Mouse (Mus musculus) testis, adult 2 months (tissue): ENCODE results near the gene Galc. TPM values are rescaled to one million over a fixed set of nuclear protein-coding genes. Genes with fewer than 3 reads are reported as not detected.
A peak's percentile ranks its signal among the peaks of the same experiment; 100 is the strongest.

Source experiments
- H3K27ac ChIP-seq: fragments of 200-500 bp; 2 replicates; pipeline ENCODE4 v1.5.1; 2012; ENCODE audit warnings: low read depth, low read length; ENCODE audit not compliant: control insufficient read depth, insufficient read depth
- H3K27me3 ChIP-seq: fragments of 200-500 bp; 2 replicates; pipeline ENCODE4 v1.6.1; 2012; ENCODE audit warnings: mild to moderate bottlenecking, low read length, moderate library complexity; ENCODE audit not compliant: control insufficient read depth, insufficient read depth
- H3K36me3 ChIP-seq: fragments of 200-500 bp; 2 replicates; pipeline ENCODE4 v1.6.1; 2012; ENCODE audit warnings: mild to moderate bottlenecking, low read length; ENCODE audit not compliant: control insufficient read depth, insufficient read depth
- H3K4me1 ChIP-seq: fragments of 200-500 bp; 2 replicates; pipeline ENCODE4 v1.6.1; 2012; ENCODE audit warnings: low read length; ENCODE audit not compliant: control insufficient read depth, insufficient read depth
- H3K4me3 ChIP-seq: fragments of 200-500 bp; 2 replicates; pipeline ENCODE4 v1.5.1; 2012; ENCODE audit warnings: low read depth, mild to moderate bottlenecking, low read length, moderate library complexity, mixed read lengths; ENCODE audit not compliant: control insufficient read depth
- CTCF ChIP-seq: fragments of 200-500 bp; IDR thresholded peaks from 2 replicates; pipeline ENCODE4 v1.5.1; 2012; ENCODE audit warnings: low read depth, mild to moderate bottlenecking, inconsistent platforms, low read length, moderate library complexity; ENCODE audit not compliant: control insufficient read depth, insufficient read depth, insufficient replicate concordance
- POLR2A ChIP-seq: fragments of 200-500 bp; IDR thresholded peaks from 2 replicates; pipeline ENCODE4 v1.6.1; 2012; ENCODE audit warnings: low read depth, mild to moderate bottlenecking, inconsistent platforms, low read length, moderate library complexity; ENCODE audit not compliant: control insufficient read depth
- polyA plus RNA-seq: library from polyadenylated mRNA; depleted of rRNA; stranded (reverse); fragments of >200 nt; gene quantifications from 2 replicates; pipeline ENCODE4 v1.2.3, GENCODE M21; 2012; rRNA removed

Galc gene
- 28.0 and 38.2 TPM in 2 replicates for polyA plus RNA-seq

DNA sequence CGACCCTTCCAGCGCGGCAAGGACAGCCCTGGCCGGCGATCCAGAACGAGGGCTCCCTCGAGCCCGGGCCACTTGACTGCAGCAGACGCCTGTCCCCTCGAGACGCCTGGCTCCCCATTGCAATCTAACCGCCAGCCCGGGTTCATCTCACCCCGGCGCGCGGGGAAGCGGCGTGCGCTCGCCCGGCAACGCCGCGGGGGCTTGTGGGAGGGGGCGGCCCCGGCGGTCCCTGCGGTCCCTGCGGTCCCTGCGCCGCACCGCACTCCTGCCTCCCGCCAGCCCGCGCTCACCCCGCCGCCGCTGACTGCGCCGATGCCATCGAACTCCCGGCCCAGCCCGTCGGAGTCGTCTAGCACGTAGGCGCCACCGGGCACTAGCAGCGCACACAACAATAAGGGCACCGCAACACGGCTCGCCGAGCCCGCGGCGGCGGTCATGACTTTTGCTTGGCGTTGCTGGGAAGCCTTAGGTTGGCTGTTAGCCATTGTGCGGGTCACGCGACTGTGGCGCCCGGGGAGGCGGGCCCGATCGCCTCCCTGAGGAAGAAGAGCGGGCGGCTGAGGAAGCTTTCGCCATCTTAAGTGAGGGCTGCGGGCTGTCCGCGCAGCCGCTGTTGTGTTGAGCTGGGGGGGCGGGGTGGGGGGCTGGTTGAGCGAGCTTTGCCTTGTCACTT lies at the start of gene Galc:
Gene Galc (minus strand): TSS at position 615 of the 673 bp plus-strand sequence.
- TF ChIP-seq POLR2A (peak; percentile 67; the same call in 1 of the 2 replicates), CTCF (no peak)
- H3K27ac ChIP-seq, result peak within 1 kb of the TSS; percentile 99
- H3K4me3 ChIP-seq, result peak within 1 kb of the TSS; percentile 99
- peaks cover 2% of the 10 kb centered on the region; the same call in 1 of the 2 replicates for H3K36me3 ChIP-seq
- H3K4me1 ChIP-seq, result peaks cover 1% of the 10 kb centered on the region; the same call in 1 of the 2 replicates
- no peaks in the 10 kb centered on the region for H3K27me3 ChIP-seq

DNA sequence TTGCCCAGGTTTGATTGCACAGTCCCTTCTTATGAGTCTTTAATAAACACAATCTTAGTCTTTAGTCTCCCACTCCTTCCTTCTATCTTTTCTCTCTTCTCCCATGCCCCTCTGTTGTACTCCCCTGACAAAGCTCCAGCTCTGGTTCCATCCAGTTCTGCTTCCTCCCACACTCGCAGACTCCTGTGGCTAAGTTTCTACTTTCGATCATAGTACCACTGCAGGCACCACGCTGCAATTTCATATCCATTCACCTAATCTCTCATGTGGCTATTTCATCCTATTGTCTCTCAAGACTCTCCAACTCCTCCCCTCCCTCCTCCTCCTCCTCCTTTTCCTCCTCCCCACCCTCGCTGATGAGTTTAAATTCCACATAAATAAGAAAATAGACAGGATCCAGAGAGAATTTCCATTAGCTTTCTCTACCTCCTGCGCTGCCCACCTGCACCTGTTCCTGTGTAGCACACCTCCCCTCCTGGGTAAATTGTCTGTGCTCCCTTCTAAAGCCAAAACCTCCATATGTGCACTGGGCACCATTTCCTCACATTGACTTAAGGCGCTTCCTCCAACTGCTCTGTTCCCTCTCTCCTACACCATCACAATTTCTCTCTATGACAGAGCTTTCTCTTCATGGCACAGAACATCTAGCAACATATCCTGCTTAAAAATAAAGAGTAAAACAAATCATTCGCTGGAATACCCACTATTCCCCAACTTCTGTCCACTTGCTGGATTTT lies 48.1 kb upstream of the Galc start:
- Histone ChIP-seq H3K4me1 (no peaks in the 10 kb centered on the region), H3K36me3 (no peaks in the 10 kb centered on the region), H3K4me3 (no peak overlapping the region), H3K27ac (no peak overlapping the region), H3K27me3 (no peaks in the 10 kb centered on the region)
- TF ChIP-seq POLR2A (no peak), CTCF (no peak)

DNA sequence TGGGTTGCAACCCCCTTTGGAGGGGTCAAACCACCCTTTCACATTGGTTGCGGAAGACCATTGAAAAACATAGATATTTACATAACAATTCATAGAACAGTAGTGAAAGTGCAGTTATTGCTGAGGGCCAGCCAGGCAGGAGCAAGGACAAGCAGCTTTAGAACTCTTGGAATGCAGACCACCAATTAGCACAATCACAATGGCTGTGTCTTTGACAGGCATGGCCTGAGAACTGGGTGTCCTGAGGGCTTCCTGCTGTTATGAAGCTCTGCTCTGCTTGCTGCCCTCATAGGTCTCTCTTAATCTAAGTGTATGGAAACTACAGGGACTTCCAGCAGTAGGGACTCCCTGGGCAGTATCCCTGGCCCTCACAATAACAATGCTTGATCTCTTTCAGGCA lies 43.8 kb upstream of the Galc start:
- Histone ChIP-seq H3K36me3 (no peaks in the 10 kb centered on the region), H3K4me1 (no peaks in the 10 kb centered on the region), H3K27ac (no peak overlapping the region), H3K27me3 (no peaks in the 10 kb centered on the region), H3K4me3 (no peak overlapping the region)
- TF ChIP-seq CTCF, result no peak
- no peak for TF ChIP-seq POLR2A

DNA sequence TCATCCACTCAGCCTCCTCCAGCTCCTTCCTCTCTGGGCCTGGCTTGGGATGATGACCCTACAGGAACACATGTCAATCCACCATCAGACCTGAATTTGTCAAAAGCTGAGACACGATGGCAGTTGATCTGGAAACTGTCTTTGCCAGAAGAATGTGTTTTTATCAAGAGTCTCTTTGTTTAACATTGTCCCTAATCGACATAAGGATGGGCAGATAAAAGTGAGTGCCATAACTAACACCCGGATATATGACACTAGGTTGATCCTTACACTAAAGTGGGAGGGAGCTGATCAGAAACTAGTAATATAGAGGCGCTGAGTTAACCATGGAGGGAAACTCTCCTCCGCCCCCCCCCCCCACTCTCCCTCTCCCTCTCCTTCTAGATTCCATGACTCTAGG lies 42.7 kb upstream of the Galc start:
- TF ChIP-seq CTCF (no peak), POLR2A (no peak)
- Histone ChIP-seq H3K4me3 (no peak overlapping the region), H3K36me3 (no peaks in the 10 kb centered on the region), H3K27me3 (no peaks in the 10 kb centered on the region), H3K27ac (no peak overlapping the region), H3K4me1 (no peaks in the 10 kb centered on the region)

DNA sequence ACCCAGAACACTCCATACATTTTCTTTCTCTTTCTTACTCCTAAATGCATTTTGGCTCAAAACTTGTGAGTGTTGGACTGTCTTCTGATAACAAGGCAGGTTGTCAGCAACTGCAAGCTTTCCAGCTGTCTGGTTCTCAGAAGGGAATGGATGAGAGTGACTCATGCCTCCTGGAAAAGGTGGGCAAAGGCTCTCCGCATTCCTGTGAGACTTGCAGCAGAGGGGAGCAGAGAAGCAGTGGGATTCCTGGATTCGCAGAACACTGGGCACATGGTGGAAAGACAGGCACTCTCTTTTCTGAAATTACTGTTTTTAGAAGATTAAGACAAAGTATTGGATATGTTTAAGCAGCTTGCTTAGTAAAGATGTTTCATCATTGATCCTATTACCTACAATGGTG lies 35.0 kb upstream of the Galc start:
- TF ChIP-seq POLR2A (no peak), CTCF (no peak)
- Histone ChIP-seq H3K4me1 (no peaks in the 10 kb centered on the region), H3K36me3 (no peaks in the 10 kb centered on the region), H3K4me3 (no peak overlapping the region), H3K27ac (no peak overlapping the region), H3K27me3 (no peaks in the 10 kb centered on the region)

DNA sequence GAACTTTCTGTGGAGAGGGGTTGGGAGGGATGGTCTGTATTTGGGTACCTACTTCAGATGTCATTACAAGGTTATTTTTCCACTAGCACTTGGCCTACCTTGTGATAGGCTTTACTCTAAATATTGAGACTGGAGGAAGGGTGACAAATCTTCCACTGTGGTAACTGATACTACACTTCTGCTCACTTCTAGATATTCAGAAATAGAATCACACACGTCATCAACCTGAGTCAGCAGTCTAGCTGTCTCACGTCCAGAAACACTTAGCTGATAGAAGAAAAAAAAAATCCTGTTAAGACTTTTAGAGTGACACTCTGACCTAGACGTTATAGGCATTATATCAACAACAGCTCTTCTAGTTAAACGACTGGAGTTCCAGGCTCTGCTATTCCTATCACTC lies 33.0 kb upstream of the Galc start:
- Histone ChIP-seq H3K27me3 (no peaks in the 10 kb centered on the region), H3K27ac (no peak overlapping the region), H3K36me3 (no peaks in the 10 kb centered on the region), H3K4me1 (no peaks in the 10 kb centered on the region), H3K4me3 (no peak overlapping the region)
- no peak for TF ChIP-seq POLR2A
- no peak for TF ChIP-seq CTCF

DNA sequence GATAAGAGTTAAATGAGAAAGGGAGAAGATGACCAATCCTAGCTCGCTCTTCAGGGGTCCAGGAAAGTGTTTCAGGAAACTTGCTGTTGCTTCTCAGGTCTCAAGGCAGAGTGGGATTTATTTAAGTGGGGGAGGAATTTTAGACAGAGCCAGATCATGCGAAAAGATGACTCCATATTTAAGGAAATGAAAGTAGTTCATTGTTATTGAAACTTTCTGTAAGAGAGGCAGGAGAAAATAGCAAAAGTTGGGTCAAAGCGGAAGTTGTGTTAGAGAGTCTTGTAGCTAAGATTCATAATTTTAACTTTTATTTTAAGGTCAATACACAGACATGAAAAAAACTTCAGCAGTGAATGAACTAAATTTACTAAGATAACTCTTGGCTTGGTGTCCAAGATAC lies 31.2 kb upstream of the Galc start:
- H3K36me3 ChIP-seq, result no peaks in the 10 kb centered on the region
- H3K27ac ChIP-seq, result no peak overlapping the region
- no peaks in the 10 kb centered on the region for H3K27me3 ChIP-seq
- H3K4me3 ChIP-seq, result no peak overlapping the region
- no peaks in the 10 kb centered on the region for H3K4me1 ChIP-seq
- no peak for TF ChIP-seq CTCF
- no peak for TF ChIP-seq POLR2A
